Mouse (Mus musculus): ENCODE results near the gene Fbxo31. TPM values are rescaled to one million over a fixed set of nuclear protein-coding genes. Genes with fewer than 3 reads are reported as not detected.

Gene Fbxo31
- total and polyA plus RNA-seq, 3 experiments: 16.0 to 35.3 TPM; not detected in 1

- Histone ChIP-seq H3K27ac (ENCODE audit: control insufficient read depth, low read depth, low read length) (peak overlapping the region; percentile 48), H3K36me3 (ENCODE audit: control insufficient read depth in 1 of 2, insufficient read depth in 2 of 2, low read length in 2 of 2) (peaks cover 0 to 7% of the 10 kb centered on the region in 2 experiments; a peak in 1 of 4 replicates), H3K79me2 (ENCODE audit: control insufficient read depth, insufficient read depth, low read length, poor library complexity) (peaks cover 54% of the 10 kb centered on the region), H3K4me3 (ENCODE audit: control insufficient read depth in 1 of 2, insufficient read depth in 1 of 2, low read depth in 2 of 2, low read length in 2 of 2) (peak overlapping the region; percentile 92 to 96), H3K9me3 (replicated peaks; ENCODE audit: insufficient read depth, low read length) (no peaks in the 10 kb centered on the region), H3K27me3 (ENCODE audit: control insufficient read depth in 1 of 2, insufficient read depth in 2 of 2, low read length in 2 of 2) (no peaks in the 10 kb centered on the region), H3K4me1 (ENCODE audit: control insufficient read depth in 1 of 2, insufficient read depth in 2 of 2, low read length in 2 of 2) (peaks cover 2 to 18% of the 10 kb centered on the region in 2 experiments; a peak in 3 of 4 replicates), H3K9ac (ENCODE audit: control insufficient read depth, low read depth, low read length, poor library complexity, severe bottlenecking) (peak overlapping the region; percentile 85)
- DNase-seq (ENCODE audit: low read depth, low spot score): peak; percentile 62
- TF ChIP-seq SIN3A (IDR thresholded peaks at IDR 0.05; ENCODE audit: low read length) (peak; percentile 34; the same call in 1 of the 2 replicates), RCOR1 (IDR thresholded peaks at IDR 0.05; ENCODE audit: low read depth, low read length) (no peak), HCFC1 (IDR thresholded peaks at IDR 0.05; ENCODE audit: low read depth, low read length) (0 out of 2 replicates have a peak, but pooled peaks have one; percentile 5), MXI1 (IDR thresholded peaks at IDR 0.05; ENCODE audit: low read depth, low read length) (peak; percentile 43; the same call in 1 of the 2 replicates), ELF1 (IDR thresholded peaks at IDR 0.05; ENCODE audit: low read depth, low read length) (no peak), TAL1 (IDR thresholded peaks at IDR 0.05; ENCODE audit: low read length) (no peak), ZKSCAN1 (IDR thresholded peaks at IDR 0.05; ENCODE audit: low read depth, low read length) (no peak), SMC3 (IDR thresholded peaks at IDR 0.05; ENCODE audit: low read depth, low read length) (no peak), USF2 (IDR thresholded peaks at IDR 0.05; ENCODE audit: borderline replicate concordance in 1 of 2, insufficient read depth in 1 of 2, low read depth in 1 of 2, low read length in 2 of 2) (no peak), MEF2A (IDR thresholded peaks at IDR 0.05; ENCODE audit: extremely low read depth, insufficient replicate concordance, low read depth, low read length, poor library complexity, severe bottlenecking) (no peak), POLR2AphosphoS2 (IDR thresholded peaks at IDR 0.05; ENCODE audit: low read length) (no peak), EP300 (IDR thresholded peaks at IDR 0.05; ENCODE audit: low read depth in 1 of 2, low read length in 2 of 2) (no peak), GATA1 (IDR thresholded peaks at IDR 0.05; ENCODE audit: low read depth, low read length) (no peak), CHD1 (IDR thresholded peaks at IDR 0.05; ENCODE audit: low read depth, low read length) (no peak), BHLHE40 (IDR thresholded peaks at IDR 0.05; ENCODE audit: borderline replicate concordance, low read depth, low read length) (no peak), ZMIZ1 (IDR thresholded peaks at IDR 0.05; ENCODE audit: low read depth, low read length) (no peak), ZC3H11A (IDR thresholded peaks at IDR 0.05; ENCODE audit: low read depth, low read length) (no peak), USF1 (IDR thresholded peaks at IDR 0.05; ENCODE audit: low read depth, low read length) (no peak), JUND (IDR thresholded peaks at IDR 0.05; ENCODE audit: low read depth, low read length) (no peak), MYB (IDR thresholded peaks at IDR 0.05; ENCODE audit: low read depth, low read length) (no peak), ZNF384 (IDR thresholded peaks at IDR 0.05; ENCODE audit: low read depth, low read length) (no peak), MAX (IDR thresholded peaks at IDR 0.05; ENCODE audit: low read length) (no peak), POLR2A (IDR thresholded peaks at IDR 0.05; ENCODE audit: control insufficient read depth in 1 of 2, insufficient read depth in 1 of 2, low read depth in 1 of 2, low read length in 2 of 2, poor library complexity in 1 of 2) (no peak), NRF1 (IDR thresholded peaks at IDR 0.05; ENCODE audit: insufficient read depth, low read depth, low read length, poor library complexity, severe bottlenecking) (no peak), POLR2AphosphoS5 (IDR thresholded peaks at IDR 0.05; ENCODE audit: borderline replicate concordance, low read depth, low read length) (no peak), TBP (IDR thresholded peaks at IDR 0.05; ENCODE audit: low read depth, low read length) (peak; percentile 22; the same call in 1 of the 2 replicates), CTCF (IDR thresholded peaks at IDR 0.05 in 2 of 3, conservative IDR thresholded peaks at IDR 0.05 in 1 of 3; ENCODE audit: control insufficient read depth in 1 of 3, insufficient read depth in 1 of 3, low read depth in 2 of 3, low read length in 3 of 3, poor library complexity in 1 of 3, severe bottlenecking in 1 of 3) (no peak), E2F4 (IDR thresholded peaks at IDR 0.05; ENCODE audit: borderline replicate concordance, low read depth, low read length) (no peak), MAFK (IDR thresholded peaks at IDR 0.05; ENCODE audit: borderline replicate concordance, low read depth, low read length) (no peak), ETS1 (IDR thresholded peaks at IDR 0.05; ENCODE audit: low read depth, low read length) (no peak), MAZ (IDR thresholded peaks at IDR 0.05; ENCODE audit: low read depth, low read length) (no peak)
Measured at GRCm38 (mm10) chr8:121577751-121578675, 593 bp downstream of the Fbxo31 start.

Measured in MEL (cell line).